Mouse (Mus musculus) left cerebral cortex, adult 8-10 months (tissue): Measurements from ENCODE around the gene Gstp2. TPM values are rescaled to one million over a fixed set of nuclear protein-coding genes. Genes with fewer than 3 reads are reported as not detected.
A peak's percentile ranks its signal among the peaks of the same experiment; 100 is the strongest.

Experiments used
- DNase-seq, 2 experiments: peaks; one replicate each; pipeline ENCODE4 v3.0.0; 2022; ENCODE audit warnings: low spot score in 2 of 2
- total RNA-seq, 4 experiments: library from RNA; stranded (reverse); gene quantifications; 2 replicates each; pipeline ENCODE4 v1.2.4; 2022

The Gstp2 gene
- total RNA-seq, result 10 to 100 TPM; 43.0 to 73.3 (median 55.7) TPM

DNA sequence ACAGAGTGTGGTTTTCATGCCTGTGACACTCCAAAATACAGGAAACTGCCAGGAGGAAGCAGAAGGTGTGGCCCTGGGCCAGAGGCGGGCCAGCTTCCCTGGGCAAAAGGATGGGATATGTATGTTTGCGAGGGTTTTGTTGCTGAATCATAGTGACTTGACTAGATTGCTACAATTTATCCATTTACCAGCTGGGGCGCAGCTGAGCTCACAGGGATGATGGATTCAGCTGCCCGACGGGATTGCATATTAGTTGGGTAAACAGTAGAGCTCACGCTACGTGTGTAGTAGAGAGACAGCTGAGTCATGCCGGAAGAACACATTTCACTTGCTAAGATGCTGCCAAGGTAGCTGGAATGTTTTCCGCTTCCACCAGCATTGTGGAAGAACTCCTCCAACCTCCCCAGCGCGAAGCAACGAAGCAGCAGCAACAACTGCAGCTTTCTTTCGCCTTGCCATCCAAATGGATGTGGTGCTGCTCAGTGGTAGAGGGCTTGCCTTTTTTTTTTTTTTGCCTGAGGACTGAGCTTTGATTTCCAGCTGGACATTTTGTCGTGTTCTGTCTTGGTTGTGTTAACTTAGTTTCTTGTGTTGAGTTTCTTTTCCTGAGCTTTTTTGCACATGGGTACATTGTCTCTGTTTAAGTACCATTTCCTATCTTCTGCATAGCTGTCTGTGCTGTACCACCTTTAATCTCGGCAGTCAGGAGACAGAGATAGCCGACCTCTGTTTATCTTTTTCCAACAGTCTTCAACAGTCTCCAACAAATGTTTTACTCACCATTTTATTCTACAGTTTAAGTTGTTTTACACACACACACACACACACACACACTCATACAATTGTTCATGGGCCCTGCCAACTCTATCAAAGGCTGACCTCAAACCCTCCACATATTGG lies at the start of gene Gstp2:
Gstp2 (minus strand) TSS at position 58 of the 900 bp plus-strand sequence.
- DNase-seq, result peak; percentile 63 to 84

DNA sequence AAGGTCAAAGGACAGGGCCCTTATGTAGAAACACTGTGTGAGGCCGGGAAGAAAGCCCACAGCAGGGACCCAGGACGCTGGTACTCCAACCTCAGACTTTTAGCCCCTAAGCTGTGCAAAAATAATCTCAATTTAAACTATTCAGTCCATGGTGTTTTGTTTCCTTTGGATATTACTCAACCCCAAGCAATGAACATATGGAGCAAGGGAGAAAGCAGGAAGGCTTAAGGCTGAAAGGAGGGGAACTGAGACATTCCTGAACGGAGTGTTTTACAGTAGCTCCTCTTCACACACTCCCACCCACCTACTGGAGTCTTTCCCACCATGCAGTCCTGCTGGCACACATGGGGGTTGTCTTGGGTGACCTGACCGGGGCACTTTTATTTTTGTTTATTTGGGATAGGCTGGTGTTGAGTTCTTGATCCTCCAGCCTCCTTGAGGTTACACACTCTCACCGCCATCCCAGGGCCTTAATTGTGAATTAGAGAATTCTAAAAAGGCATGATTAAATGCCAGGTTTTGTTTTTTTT lies 49.0 kb upstream of the Gstp2 start:
- DNase-seq, result no peak

DNA sequence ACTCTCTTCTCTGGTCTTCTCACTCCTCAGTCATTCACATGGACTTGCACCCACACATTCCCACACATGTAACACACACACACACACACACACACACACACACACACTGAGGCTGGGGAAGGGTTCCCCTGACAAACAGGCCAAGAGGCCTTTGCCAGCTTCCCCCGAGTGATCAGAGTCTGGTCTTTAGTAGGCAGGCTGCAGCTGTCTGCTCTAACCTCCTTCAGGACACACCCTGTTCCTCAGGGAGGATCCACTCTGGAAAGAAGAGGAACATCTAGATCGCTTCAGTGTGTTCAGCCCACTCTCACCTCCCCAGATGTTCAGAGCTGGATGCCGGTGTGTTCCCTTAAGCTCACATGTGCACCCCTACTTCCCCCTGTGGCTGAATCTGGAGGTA lies 48.5 kb upstream of the Gstp2 start:
- DNase-seq, result no peak

DNA sequence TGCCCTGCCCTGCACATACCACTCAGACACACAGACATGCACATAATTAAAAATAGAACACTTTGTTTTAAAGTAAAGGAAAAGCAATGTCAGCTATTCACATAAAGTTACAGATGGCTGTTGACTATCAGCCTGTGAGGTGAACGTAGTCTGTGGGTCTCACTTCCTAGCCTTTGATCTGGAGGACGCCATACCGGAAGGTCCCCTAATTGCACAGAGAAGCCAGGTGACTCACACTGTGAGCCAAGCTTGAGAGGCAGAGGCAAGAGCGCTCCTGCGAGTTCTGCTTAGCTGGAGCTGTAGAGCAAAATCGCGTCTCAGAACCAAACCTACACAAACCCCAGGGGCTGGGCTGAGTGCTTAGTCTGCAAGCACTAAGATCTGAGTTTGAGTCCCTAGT lies 47.9 kb upstream of the Gstp2 start:
- no peak for DNase-seq

DNA sequence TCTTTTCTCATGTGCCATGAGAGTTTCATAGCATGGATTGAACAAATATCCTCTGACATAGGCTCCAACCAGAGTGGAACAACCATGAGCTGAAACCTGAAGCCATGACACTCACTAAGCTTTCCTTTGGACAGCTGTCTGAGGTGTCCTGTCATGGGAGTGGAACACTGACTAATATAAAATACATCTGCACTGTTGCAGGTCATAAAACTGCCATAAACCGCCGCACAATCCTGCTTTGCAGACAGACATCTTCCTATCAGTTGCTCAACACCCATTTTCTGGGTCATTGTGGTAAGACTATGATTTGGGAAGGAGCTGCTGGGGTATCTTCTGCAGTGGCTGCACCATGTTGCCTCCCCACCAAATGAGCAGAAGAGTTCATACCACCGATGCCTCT lies 46.9 kb upstream of the Gstp2 start:
- no peak for DNase-seq

DNA sequence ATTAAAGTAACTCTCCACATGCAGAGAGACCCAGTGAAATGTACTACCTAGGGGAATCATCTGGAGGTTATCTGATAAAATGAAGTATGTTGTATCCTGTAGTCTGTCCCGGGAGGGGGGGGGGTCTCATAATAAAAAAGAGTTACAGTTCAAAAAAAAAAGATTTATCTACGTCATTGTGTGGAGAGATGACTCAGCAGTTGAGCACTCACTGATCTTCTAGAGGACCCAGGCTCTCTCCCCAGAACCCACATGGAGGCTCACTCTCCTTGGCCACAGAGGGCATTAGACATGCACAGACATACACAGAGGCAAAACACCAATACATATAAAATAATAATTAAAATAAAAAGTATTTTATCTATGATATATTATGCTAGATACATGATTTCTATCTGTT lies 45.6 kb upstream of the Gstp2 start:
- DNase-seq, result no peak

DNA sequence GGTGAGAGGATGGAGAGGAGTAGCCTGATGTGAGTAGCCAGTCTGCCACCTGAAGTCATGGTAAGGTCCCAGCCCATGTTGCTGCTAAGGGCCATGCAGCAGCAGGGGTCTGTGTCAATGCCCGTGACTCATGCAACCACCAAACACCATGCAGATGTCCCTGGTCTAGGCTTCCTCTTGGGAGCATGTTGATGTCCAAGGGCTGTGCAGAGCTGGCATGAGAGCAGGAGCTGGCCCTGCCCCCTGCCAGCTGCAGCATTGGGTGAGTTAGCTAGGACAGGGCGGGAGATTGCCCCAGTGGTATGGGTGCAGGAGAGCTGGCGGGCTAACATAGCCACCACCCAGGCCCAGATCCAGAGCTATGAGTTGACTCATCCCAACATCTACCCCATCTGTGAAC lies 44.6 kb upstream of the Gstp2 start:
- DNase-seq, result no peak

DNA sequence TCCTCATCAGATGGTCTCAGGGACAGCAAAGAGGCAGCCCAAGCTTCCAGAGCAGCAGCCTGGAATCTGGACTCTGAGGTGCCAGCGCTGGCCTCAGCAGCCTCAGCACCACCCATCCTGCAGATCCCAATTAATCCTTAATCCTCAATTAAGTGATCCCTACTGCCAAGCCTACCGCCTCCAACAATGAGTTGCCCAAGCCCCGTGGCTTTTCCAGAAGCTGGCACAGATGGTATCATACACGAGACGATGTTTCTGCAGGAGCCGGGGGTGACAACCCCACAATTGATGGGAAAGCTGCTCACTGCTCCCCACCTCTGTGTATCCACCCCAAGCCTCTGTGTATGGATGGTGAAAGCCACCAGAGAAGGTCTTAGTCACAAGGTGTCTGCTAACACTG lies 43.3 kb upstream of the Gstp2 start:
- no peak for DNase-seq

DNA sequence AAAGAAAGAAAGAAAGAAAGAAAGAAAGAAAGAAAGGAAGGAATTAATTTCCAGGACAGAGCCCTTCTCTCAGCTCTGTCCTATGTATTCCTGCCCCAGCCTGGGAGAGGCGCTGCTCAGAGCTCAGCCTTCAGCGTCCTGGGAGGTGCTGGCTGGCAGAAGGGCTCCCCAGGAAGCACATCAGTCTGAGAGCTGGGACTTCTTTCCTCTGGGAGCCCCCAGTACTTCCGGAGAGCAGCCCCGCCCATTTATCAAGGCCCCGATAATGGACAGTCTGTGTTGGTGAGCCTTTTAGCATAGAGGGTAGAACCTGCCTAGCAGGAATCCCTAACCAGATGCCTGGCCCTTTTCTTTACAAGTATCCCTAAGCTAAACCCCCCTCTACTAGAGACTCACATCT lies 42.3 kb upstream of the Gstp2 start:
- no peak for DNase-seq

DNA sequence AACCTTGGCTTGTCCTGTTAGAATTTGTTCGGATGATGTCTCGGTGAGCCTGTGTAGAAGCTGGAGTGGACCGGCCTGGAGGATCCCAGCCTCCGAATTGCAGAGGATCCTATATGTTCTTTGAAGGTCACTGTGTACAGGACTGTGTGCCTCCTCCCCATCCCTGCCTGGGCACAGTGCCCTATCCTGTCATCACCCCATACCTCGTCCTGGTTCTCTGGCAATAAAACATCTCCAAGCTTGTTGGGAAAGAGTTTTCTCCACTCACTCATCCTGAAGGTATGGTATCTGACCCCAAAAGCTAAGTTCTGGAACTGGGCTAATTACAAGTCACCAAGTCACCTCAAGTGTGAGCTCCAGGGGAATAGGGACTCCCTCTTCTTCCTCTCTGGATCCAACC lies 41.3 kb upstream of the Gstp2 start:
- no peak for DNase-seq

DNA sequence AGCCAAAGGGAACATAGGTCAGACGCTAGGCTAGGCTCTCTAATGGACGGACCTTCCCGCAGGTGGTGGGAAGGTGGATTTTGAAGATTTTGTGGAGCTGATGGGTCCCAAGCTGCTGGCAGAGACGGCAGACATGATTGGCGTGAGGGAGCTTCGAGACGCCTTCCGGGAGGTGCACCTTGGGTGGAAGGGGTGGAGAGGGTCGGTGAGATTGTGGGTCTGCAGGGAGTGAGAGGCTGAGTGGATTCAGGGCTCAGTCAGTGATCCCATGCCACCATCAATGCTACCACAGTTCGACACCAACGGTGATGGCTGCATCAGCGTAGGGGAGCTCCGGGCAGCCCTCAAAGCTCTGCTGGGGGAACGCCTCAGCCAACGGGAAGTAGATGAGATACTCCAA lies 40.3 kb upstream of the Gstp2 start:
- no peak for DNase-seq

DNA sequence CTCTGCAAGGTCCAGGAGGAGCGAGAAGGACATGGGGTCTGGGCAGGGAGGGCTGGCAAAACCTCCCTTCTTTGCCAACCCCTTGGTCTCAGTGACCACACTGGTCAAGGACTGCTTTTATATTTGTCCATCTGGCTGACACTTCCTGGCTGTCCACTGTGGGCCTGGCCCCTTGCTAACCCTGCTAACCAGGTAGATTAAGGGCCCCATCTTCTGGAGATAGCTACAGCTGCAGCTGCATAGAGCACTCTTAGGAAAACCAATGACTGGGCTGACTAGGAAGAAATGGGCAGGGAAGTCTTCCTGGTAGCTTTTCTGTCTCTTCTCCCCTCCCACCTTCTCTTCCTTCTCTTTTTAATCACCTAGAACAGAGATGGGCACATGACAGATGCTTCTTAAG lies 39.2 kb upstream of the Gstp2 start:
- DNase-seq, result no peak

DNA sequence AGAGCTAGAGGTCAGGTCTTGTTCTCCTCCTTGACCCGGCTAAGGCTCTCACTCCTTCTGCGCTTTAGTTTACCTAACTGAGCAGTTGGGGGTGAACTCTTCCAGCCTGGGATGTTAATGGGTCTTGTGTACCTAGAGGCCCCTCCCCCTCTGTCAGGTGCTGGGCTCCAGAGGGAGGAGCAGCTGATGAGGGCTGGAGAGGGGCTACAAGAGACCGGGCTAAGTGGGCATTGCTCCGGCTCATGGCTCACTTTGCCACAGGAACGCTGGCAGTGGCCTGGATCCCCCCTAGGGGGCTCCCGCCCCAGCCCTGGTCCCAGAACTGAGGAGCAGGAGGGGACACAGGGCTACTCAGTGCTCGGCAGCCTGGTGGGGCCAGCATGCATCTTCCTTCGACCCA lies 38.0 kb upstream of the Gstp2 start:
- DNase-seq, result no peak

DNA sequence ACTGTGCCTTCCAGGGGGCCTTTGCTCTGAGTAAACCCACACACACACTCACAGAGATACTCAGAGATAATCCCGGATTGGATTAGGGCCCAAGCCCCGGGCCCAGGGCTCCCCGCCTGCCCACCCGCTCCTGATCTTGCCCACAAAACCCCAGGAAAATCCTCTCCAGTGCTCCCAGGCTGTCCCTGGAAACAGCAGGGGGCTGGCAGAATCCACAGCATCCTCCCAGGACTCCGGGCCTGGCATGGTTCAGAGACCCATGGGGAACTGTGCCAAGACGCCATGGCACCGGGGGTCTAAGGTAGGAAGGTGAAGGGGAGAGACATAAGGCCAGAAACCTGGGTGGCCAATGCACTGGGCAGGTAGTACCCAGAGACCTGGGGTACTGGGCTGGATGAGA lies 37.5 kb upstream of the Gstp2 start:
- no peak for DNase-seq

DNA sequence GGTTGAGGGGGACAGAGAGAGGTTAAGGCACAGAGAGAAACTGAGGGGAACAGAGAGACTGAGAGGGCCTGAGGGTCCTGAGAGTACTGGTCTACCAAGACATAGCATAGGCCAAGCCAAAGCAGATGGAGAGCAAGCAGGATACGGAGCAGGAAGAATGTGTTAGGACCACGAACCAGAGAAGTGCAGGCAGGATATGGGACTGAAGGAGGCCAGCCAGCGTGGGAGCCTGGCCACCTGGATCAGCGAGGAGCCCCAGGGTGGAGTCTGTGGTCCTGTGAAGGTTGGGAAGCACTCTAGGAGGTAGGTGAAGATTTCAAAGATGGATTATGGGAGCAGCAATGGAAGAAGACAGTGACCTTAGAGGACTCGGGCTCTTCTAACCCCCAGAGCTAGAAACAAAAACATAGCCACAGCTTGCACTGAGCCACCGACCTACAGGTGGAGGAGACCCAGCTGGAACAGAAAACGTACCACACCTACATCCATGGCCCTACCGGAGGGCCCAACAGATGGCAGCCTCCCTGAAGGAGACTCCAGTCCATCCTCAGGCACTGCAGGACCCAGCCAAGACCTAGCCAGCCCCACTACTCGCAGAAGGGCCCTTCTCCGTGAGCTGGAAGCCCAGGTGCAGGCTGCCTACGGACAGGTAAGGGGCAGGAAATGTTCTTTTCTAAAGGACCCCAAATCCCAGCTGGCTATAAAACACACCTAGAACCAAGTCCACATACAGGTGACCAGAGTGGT lies 36.6 kb upstream of the Gstp2 start:
- no peak for DNase-seq

DNA sequence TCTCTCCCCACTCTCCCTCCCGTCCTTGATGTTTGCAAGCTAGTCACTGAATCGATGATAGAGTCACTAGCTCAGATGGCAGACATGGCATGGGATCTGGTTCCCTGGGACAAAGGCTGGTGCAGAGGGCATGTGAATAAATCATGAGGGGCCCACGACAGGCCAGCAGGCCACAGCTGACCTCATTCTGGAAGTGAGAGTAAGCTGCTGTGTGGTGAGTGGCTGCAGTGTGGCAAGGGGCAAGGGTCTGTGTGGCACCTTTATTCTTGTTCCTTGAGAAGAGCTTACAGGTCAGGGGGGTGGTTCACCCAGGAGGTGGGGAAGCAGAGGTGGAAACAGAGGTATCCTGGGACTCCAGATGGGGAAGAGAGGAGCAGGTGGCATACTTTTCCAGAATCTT lies 35.6 kb upstream of the Gstp2 start, which contains the start of gene Cabp2:
Cabp2 (plus strand) TSS at position 185 of the 400 bp plus-strand sequence.
- no peak for DNase-seq

DNA sequence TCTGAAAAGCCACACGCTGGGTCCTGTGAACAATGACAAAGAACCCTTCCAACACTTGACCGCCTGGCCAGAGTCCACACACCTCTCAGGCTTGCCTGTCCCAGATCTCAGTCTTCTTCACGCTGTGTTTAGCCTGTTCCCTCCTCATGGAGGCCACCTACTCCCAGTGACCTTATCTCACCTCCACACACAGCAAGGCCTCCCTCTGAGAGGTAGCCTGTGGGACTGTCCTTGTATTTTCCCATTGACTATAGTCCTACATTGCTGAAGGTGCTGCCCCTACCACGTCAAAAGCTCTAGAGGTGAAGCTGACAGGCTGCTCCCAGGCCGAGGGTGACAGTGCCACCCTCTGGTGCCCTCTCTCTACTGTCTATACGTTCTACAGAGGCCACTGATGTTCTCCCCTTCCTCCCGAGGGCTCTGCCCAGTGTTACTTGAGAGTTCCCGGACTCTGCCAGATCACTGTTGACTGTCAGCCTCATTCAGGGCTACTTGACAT lies 34.7 kb upstream of the Gstp2 start:
- DNase-seq, result no peak

DNA sequence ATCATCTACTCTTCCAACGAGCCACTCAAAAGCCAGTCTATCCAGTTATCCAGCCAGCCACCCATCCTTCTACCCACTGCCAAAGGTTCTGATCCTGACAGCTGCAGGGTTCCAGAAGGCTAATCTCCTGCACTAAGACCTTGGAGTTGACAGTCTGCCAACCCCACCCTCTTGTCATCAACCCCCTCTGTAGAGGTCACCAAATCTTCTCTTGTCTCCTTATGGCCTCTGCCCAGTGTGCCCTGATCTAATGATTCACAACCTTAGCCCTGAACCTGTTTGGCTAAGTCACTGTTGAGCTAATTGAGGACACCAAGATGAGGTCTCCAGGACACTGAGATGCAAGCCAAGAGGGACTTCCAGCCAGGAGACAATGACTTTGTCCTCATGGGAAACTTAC lies 33.8 kb upstream of the Gstp2 start:
- DNase-seq, result no peak

DNA sequence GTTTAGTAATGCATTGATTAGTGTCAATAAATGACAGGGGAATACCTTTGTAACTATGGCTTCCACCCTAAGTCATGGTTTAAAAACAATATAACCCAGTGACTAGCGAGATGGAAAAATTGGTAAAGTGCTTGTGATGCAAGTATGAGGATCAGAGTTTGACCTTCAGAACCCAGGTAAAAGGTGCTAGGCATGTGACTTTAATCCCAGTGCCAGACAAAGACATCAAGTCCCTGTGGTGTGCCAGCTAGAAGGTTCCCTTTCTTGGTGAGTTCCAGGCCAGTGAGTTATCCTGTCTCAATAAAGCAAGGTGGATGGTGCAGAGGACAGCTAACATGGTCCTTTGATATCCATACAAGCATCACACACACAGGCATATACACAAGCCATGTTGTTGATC lies 29.7 kb upstream of the Gstp2 start:
- no peak for DNase-seq

DNA sequence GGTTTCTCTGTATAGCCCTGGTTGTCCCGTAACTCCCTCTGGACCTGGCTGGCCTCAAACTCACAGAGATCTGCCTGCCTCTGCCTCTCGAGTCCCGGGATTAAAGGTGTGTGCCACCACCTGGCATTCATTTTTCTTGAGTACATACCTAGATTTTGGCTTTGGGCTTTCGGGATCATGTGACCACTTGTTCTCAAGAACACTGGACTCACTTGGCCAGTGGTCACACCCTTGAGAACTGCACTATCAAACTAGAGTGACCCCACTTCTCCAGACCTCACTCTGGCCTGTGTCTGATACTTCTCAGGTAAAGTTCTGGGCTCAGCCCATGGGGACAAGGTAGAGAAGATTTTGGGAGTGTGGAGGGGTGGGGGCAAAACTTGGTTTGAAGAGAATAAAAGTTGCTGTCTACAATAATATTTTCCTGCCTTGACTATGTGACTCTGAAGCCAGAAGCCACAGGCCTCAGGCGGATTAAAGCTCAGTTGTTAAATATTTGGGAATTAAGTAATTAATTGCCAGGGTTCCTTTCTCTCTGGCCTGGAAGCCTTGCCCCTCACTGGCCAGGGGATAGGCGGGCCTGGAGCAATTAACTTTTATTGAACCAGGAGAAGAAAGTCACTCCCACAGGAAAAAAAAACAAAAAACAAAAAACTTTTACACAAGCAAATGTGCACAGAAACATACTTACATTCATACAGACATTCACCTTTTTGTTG lies 27.0 kb upstream of the Gstp2 start:
- no peak for DNase-seq

DNA sequence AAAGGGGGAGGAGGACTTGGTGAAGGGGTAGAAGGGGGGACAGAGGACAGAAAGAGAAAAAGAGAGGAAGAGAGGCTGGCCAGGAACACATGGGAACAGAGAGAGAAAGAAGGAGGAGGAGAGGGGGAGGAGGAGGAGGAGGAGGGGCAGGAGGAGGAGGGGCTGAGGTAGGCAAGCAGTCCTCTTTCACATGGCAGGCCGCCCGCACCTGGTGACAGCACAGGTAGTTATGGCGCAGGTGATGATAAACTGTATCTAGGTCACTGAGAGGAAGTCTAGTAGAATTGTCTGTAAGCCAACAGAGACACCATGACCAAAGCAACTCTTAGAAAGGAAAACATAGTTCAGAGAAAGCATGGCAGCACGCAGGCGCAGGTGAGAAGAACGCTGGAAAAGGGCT lies 25.6 kb upstream of the Gstp2 start:
- no peak for DNase-seq

DNA sequence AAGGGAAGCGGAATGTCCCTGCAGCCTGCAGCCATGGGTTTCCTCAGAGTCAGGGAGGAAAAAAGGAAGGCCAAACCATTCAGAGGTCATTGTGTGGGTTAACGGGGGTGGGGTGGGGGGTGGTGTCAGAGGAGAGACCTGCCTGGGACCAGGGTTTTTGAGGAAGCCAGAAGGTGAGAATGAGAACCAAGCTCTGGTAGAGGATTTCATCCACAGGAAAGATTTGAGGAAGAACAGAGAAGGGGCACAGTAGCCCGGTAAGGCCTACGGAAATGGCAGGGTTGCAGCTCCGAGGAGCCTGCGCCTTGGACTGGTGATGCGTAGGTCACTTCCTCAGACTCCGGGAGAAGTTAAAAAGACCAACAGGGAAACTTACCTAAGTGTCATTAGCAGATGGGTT lies 24.9 kb upstream of the Gstp2 start:
- DNase-seq, result no peak
